Mouse (Mus musculus) heart, postnatal 10 days (tissue): Measurements from ENCODE around the gene Ndn. TPM values are rescaled to one million over a fixed set of nuclear protein-coding genes. Genes with fewer than 3 reads are reported as not detected.

ENCODE experiments used
- DNase-seq, 2 experiments: peaks; one replicate each; pipeline ENCODE4 v3.0.0; 2021
- intact Hi-C: fragments of 180-260 bp; cut with DNase I; formaldehyde crosslinking; loops from one replicate; pipeline ENCODE4 v1.15.1; 2025
- total RNA-seq, 2 experiments: library from RNA; stranded (reverse); gene quantifications; 2 replicates each; pipeline ENCODE4 v1.2.3; 2021

The Ndn gene
- 10 to 100 TPM; 14.2 to 14.3 TPM for total RNA-seq

DNA sequence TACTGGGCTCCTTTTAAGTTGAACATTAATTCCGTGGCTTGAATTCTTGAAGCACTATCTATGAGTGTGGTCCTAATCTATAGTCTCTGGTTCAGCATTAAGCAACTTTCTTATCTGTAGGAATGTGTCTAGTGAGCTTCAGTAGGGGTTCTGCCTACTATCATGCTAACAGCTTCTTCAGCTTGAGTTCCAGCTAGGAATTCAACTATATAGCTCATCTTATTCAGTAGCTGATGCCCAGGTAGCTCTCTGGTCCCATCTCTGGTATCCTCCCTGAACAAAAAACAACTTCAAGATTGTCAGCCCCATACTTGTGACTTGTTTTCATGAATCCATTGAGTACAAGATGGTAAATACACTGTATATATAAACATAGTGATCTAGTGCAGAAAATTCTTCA, at the start of gene Ndn:
Gene Ndn, plus strand, starts transcription at position 301 of the 400 bp plus-strand sequence.
- intact Hi-C loops, result no loop called here

DNA sequence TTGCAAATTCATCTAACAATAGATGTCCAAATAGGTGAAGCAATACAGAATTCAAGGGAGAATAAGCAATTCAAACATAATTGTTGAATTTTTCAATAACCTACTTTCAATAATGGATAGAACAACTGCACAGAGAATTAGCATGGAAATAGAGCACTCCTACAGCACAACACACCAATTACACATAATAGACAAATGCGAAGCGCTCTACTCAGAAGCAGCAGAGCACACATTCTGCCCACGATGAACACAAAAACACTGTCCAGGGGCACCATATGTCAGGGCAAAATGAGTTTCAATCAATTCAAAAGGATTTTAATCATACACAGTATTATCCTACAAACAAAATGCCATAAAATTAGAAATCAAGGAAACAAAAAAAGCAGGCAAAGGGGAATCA, 43.9 kb upstream of the Ndn start:
- DNase-seq, result no peak
- intact Hi-C loops, result no loop called here

More for the DNA sequence above, at the start of gene Ndn:
- no peak for DNase-seq

DNA sequence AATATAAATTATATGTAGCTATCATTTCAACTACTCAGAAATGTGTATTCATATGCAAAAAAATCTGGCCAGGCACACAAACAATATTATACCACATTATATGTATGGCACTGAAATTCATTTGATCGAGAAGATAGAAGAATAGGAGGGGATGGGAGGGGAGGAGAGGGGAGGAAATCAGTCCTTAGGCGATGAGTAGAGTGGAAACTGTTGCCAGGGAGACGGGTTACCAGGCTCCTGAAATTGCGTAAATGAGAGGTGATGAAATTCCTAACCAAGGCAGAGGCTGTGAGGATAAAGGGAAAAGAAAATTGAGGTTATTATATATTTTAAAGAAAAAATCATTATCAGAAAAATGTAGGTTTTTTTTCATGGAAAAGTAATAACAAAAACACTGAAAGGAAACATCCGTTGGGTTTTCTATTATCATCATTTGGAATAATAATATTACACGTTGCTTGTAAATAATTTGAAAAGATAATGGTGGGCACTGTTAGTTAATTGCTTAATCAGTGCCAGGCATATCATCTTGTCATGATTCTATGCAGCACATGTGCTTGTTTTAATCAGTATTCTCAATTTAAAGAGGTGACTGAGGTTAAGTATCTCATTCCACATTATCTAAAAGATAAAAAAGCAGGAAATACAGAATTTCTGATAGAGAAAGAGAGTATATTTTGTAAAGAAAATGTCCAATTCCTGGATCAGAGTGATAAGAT, 39.3 kb upstream of the Ndn start:
- DNase-seq, result no peak
- intact Hi-C loops, result no loop called here

DNA sequence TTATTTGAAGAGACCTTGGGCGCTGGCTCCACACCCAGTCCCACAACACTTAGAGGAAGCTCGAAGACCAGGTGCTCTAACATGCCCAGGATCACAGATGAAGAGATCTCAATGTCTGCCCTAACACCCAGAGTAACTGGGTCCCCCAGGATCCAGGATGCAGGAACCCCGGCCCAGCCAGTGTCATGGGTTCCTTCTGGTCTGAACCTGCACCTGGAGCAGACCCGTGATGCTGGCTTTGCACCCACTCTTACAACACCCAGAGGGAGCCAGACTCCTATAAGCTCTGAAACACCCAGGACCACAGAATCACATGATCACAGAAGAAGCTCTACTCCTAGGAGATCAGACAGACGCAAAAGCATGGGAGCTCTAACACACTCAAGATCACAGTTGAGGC, 29.6 kb upstream of the Ndn start:
- intact Hi-C loops, result no loop called here
- DNase-seq, result no peak

DNA sequence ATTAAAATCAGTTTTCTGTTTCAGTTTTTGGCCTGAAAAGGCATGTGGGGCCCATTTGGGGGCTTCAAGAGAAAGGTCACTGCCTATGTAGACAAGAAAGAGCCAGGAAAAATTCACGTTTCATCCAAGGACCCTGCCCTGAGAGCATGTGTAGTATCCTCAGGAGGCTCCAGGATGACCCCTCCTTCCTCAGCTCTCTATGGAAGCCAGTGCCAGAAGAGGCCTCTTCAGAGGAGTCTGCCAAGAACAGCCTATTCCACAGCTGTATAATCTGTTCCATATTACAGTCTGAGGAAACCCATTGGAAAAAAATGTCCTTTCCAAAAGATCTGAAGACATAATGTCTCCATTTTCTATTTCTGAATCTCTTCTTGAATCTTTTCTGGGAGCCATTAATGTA, 958 bp upstream of the Ndn start:
- intact Hi-C loops, result no loop called here
- DNase-seq, result no peak

DNA sequence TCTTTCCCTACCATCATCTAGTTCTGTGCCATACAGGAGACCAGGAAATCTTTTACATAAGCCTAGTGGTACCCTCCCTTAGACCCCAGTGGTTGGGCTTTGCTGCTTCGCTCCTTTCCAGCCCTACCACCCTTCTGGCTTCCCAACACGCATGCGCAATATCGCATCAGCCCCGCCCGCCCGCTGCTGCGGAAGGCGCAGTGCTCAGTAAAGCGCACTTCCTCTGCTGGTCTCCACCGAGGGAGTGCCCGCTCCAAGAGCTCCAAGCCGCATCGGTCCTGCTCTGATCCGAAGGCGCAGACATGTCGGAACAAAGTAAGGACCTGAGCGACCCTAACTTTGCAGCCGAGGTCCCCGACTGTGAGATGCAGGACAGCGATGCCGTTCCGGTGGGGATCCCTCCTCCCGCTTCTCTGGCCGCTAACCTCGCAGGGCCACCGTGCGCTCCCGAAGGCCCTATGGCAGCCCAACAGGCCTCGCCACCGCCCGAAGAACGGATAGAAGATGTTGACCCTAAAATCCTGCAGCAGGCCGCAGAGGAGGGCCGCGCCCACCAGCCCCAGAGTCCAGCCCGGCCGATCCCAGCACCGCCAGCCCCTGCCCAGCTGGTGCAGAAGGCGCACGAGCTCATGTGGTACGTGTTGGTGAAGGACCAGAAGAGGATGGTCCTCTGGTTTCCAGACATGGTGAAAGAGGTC, 1.9 kb downstream of the Ndn start:
- intact Hi-C loops, result no loop called here

DNA sequence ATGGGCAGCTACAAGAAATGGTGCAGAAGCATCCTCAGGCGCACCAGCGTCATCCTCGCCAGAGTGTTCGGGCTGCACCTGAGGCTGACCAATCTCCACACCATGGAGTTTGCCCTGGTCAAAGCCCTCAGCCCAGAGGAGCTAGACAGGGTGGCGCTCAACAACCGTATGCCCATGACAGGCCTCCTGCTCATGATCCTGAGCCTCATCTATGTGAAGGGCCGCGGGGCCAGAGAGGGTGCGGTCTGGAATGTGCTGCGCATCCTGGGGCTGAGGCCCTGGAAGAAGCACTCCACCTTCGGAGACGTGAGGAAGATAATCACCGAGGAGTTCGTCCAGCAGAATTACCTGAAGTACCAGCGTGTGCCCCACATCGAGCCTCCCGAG, 2.4 kb downstream of the Ndn start:
- peak in 1 of 2 experiments; percentile 1 for DNase-seq
- intact Hi-C loops, result no loop called here

More for the DNA sequence above, 1.9 kb downstream of the Ndn start:
- peak; percentile 82 to 84 for DNase-seq

DNA sequence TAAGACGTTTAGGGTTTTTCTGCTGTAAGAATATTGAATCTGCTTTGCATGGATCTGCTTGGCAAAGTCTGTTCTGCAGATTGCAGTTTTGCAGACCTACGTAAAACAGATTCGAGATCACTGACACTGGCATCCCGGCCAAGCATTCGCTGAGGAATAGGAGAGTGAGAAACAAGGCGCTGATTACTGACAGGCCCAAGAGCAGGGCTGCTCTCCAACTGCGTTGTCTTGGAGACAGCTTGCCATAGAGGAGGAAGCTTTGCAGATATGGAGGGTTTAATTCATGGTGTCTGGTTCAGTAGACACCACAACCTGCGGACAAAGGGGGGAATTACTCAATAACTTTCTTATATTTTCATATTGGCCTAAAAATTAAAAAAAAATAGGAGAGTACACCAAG, 4.9 kb downstream of the Ndn start:
- intact Hi-C loops, result no loop called here
- no peak for DNase-seq

DNA sequence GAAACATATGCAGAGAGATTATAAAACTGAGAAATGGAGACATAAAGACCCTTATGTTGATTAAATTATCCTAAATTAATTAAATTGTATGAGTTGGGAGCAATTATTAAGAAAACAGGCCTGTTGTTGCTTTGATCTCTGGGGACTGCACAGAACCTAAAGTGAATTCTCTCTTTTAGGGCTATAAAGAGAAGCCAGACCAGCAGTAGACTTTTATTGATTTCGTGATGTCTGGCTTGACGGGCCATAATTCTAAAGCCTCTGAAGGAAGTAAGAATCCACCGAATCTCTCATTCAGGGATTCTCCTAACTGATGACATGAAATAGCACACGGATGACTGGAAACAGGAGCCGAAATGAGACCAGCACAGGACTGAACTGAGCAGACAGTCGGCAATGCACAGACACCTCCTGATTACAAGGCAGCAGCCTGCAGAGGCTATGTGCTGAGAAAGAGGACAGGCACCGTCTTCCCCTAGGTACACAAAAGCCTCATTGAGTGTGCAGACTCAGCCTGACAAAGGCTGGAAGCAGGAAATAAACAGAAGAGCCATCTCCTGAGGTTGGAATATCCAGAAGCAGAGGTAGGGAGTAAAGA, 18.8 kb downstream of the Ndn start:
- no peak for DNase-seq
- intact Hi-C loops, result no loop called here

DNA sequence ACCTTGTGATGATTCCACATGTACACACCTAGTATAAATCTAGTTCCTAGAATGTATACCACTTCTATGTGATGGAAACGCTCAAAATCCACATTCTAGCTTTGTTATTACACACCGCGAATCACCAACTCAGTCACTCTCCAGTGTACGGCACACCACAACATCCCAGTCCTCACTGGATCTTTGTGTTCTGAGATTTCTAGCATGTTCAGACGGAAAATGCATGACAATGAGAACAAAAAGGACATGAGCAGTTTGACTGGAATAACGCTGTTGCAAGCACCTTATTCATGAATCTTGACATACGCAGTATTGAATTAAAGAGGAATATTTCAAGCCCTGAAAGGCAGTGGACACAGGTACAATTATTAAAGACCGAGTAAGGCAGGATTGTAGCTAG, 20.4 kb downstream of the Ndn start:
- DNase-seq, result no peak

DNA sequence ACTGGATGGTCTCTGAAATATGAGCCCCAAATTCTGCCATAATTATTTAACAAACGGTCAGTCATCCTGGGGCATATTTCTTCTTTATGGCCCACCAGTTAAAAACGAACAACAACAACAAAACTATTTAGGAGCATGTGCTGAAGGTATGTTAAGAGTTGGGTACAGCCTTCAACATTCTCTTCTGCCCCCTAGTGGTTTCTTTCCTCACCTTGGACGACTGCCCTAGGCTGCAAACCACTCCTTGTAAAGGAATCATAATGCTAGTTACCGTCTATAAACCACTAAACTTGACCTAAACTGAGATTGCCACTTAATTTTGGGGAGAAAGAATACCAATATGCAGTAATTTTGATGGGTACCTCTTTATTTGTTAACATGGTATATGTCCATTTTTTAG, 29.3 kb downstream of the Ndn start:
- intact Hi-C loops, result loop anchor here (2.0 kb wide), 1 partner anchor 149 kb away; no protein-coding TSS in a partner anchor
- peak; percentile 12 to 34 for DNase-seq

More for the DNA sequence above, 20.4 kb downstream of the Ndn start:
- intact Hi-C loops, result no loop called here

DNA sequence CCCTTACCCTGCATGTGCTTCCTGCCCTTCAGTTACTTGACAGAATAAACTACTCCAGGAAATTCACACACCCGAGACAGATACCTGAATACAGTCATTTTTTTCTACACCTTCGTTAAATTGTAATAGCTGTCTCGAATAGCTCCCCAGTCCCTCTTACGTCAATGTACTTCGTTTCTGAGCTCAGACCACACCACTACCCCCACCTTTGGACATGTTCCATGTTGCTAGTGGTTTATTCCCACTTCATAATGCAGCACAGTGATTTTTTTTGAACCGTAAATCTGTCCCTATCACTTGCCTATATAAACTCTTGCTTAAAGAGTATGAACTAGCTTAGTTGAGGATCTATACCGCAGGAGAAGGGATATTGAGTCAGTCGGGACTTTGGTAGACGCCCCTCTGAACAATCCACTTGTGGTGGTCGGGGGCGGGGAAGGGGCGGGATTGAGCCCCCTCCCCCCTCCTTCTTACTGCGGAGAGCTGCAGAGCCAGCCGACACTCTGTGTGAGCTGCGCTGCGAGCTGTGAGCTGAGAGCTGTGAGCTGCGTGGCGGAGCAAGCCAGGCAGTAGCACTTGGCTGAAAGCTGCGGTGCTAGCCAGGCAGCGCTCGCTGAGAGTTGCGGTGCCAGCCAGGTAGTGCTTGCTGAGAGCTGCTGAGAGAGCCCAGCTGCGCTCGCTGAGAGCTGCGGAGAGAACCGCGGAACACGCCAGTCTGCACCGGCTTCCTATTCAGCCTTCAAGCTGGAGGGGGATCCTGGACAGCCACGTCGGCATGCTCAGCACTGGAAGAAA, 30.3 kb downstream of the Ndn start, which contains the start of gene Magel2:
Gene Magel2, plus strand, starts transcription at position 501 of the 795 bp plus-strand sequence.
- DNase-seq, result no peak
- intact Hi-C loops, result loop anchor here (2.0 kb wide), 1 partner anchor 150 kb away; no protein-coding TSS in a partner anchor

DNA sequence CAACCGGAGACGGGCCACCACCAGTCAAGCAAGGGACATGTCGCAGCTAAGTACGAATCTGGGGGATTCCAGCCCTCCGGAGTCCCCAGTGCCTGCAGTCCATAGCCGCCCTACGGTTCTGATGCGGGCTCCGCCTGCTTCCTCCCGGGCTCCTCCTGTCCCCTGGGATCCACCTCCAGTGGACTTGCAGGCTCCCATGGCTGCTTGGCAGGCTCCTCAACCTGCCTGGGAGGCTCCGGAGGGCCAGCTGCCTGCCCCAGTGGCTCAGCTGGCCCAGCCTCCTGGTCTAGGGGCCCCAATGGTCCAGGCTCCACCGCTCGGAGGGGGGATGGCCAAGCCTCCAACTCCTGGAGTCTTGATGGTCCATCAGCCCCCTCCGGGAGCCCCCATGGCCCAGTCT, 30.9 kb downstream of the Ndn start:
- no peak for DNase-seq
- intact Hi-C loops, result loop anchor here (2.0 kb wide), 1 partner anchor 151 kb away; no protein-coding TSS in a partner anchor

DNA sequence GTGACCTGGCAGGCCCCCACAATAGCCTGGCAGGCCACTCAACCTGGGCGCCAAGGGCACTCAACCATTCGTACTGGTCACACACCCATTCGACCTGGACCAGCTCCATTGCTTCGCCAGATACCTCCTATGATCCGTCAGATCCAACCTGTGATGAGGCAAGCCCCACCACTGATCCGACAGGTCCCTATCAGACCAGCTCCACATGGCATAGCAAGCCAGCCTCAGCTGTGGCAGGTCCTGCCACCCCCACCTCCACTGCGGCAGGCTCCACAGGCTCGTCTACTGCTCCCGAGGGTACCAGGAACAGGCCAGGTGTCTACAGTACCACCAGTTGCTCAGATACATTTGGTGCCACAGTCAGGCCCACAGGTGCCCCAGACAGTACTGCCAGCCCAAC, 32.2 kb downstream of the Ndn start:
- DNase-seq, result no peak
- intact Hi-C loops, result no loop called here

DNA sequence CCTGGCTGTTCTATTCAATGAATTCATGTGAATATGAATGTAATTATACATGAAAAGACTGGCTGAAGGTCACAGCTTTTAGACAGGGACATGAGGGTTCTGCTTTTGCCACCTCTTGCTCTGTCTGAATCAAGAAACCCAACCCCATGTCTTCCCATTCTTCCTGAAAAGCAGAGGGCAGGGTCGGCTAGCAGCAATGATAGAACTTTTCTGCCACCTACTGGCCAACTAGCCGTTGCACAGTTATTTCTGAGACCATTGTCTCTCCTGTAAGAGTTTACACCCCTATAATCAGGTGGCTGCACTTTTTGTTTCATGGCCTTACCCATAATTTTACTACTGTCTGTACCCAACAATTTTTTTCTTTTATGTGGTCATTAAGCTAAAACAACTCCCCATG, 36.0 kb downstream of the Ndn start:
- peak; percentile 34 to 55 for DNase-seq
- intact Hi-C loops, result loop anchor here (5.0 to 10.0 kb wide), 2 partner anchors 1655 to 1768 kb away; no protein-coding TSS in a partner anchor

DNA sequence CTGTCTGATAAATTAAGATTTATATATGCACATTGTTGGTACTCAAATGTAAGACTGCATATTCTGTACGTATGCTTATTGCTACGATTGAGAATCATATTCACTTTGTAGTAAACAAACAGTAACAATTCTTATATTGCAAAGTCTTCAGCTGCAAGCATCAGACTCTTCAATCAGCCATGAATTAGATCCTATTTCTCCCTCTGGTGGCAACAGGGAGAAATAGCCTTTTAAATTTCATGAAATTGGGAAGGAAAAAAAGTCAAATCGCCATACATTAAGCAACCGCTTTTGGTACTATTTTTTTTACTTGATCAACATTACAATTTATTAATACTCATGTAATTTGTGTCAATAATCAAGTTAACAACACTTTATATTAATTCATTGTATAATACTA, 41.9 kb downstream of the Ndn start:
- intact Hi-C loops, result loop anchor here (10.0 kb wide), 1 partner anchor 1773 kb away; no protein-coding TSS in a partner anchor

DNA sequence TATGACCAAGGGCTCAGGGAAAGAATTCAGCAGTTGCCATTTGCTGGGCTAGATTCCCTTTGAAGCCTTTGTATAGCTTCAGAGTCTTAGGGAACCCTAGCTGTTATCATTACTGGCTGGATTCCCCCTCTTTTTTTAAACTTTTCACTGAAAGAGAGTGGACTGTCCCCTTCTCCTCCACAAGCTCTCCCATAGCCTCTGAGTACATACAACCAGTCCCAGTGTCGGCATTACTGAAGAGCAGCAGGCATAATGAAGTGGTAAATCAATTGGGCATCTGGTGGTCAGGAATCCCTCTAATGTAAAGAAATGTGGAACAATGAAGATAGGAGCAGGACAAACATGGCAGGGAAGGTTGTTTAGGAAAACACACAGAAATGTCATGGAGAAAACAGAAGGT, 45.8 kb downstream of the Ndn start:
- intact Hi-C loops, result loop anchor here (10.0 kb wide), 1 partner anchor 63 kb away; no protein-coding TSS in a partner anchor
- DNase-seq, result no peak

More for the DNA sequence above, 41.9 kb downstream of the Ndn start:
- no peak for DNase-seq
